Mouse (Mus musculus) brain, embryonic 14.5 days (tissue): ENCODE measurements around the gene Rac2.

ENCODE experiments used
- CTCF ChIP-seq: fragments of 200-500 bp; IDR thresholded peaks from 2 replicates; pipeline ENCODE4 v1.5.1; 2012; ENCODE audit warnings: inconsistent platforms, mild to moderate bottlenecking, moderate library complexity, borderline replicate concordance; ENCODE audit not compliant: insufficient read depth, insufficient read length; ENCODE audit errors: extremely low read depth
- POLR2A ChIP-seq: fragments of 200-500 bp; IDR thresholded peaks from 2 replicates; pipeline ENCODE4 v1.6.1; 2012; ENCODE audit warnings: mild to moderate bottlenecking, inconsistent platforms, borderline replicate concordance; ENCODE audit not compliant: poor library complexity, insufficient read depth, insufficient read length, severe bottlenecking; ENCODE audit errors: extremely low read depth

DNA sequence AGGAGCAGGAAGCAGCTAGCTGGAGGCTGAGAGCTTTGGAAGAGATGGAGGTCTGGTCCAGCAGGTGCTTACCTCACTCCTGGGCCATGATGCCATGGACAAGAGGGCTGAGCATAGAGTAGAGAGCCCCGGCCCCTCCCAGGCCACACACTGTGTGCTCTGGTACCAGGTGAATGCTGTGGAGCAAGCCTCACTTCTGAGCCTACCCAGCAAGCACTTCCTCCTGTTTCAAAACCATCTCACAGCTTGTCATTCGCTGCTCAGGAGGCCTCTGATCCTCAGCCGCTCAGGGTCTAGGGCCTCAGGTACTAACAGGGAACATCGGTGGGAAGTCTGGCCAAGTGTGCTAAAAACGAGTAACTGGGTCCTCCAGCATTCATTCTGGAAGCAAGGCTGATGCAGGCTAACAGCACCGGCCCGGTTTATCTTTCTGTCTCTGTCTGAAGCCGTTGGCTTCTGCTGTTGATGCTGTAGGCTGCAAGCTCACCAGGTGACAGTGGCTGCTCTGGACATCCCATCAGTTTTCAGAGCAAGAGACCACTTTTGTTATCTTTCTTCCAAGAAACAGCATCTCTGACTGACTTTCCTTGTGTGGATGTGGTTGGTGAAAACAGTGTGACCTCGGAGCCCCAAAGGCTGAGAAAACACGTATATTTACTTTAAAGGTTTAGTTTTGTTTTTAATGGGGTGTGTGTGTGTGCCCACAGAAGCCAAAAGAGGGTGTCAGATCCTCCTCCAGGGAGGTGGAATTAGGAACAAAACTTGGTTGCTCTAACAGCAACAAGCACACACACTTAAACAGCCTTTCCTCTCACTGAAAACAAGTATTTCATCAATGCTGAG, 14.7 kb downstream of the Rac2 start:
- TF ChIP-seq POLR2A (no peak), CTCF (no peak)
